Mouse (Mus musculus): Measurements from ENCODE around the gene Cd86.

DNA sequence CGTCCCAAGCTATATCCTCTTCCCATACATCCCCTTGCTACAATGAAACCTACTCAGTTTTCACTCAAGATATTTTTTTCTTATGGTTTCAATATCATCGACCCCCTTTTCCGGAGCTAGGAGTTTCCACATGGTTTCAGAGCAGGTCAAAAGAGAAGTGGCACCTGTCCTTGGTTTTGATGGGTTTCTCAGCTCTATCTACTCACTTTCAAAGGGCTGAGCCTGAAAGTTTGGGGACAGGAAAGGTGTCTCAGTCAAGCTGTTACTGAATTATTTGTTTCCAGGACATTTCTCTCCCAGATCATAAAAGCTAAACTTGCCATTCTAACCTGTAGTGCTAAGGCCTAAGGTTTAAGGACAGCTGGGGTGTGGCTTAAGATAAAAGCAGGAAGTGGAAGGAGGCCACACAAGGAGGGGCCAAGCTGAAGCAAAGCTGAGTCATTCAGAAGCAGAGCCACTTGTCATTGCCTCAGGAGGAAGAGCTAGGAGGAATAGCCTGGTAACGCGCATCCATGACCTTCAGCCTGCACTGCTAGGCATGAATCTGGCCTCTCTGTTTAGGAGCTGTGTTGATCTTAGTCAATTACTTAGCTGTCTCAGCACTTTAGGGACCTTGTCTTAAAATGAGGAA is 39.2 kb downstream of the Cd86 start:
- TF ChIP-seq POLR2A (IDR thresholded peaks at IDR 0.05; ENCODE audit: borderline replicate concordance, low read depth, low read length) = no peak
- no peak for TF ChIP-seq CTCF (IDR thresholded peaks at IDR 0.05; ENCODE audit: low read depth, low read length)

Measured in bone marrow macrophage, adult 2 months (primary cell).